Mouse (Mus musculus) spleen, postnatal 0 days (tissue): ENCODE measurements around the gene Cryge. TPM values are rescaled to one million over a fixed set of nuclear protein-coding genes. Genes with fewer than 3 reads are reported as not detected.

Experiments used
- polyA plus RNA-seq: library from polyadenylated mRNA; unstranded; fragments of >200 nt; fragmentation: Nextera tagmentation; extraction: Ambion mirVana; gene quantifications from 2 replicates; pipeline ENCODE4 v1.2.1, GENCODE M21; 2015

Gene Cryge
- polyA plus RNA-seq, result not detected in 2 replicates

DNA sequence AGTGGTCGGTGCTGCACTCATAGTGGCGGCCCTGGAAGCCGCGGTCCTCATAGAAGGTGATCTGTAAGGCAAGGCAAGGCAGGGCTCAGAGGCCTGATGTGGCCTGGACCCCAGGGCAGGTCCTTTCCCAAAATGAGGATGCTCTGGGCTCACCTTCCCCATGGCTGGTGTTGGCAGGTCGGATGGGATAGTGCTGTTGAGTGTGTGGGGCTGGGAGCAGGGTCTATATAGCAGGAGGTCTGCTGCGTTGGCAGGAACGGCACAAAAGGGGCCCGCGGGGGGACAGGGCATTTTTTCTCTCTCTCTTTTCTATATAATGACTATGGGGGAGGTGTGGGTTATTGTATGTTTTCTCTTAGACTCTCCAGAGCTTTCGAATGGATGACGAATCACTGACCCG, at the start of gene Cryge:
Gene Cryge, minus strand, starts transcription at position 198 of the 400 bp plus-strand sequence.

DNA sequence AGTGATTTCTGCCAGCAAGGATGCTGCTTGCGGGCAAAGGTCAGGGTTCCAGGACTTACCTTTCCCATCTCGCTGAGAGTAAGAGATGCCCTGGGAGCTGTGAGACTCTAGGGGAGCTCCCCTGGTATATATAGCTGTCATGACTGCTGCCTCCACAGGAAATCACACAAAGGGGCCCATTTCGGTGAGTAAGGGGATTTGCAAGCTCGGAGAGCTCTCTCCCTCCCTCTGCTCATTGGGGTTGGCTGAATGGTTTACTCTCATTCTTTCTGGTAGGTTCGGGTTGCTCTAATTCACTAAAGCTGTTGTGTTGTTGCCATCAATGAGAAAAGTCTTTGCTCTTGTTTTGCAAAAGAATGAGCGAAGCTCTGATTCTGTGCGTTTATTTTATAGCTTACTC, 31.2 kb upstream of the Cryge start, which contains the start of gene Crygb:
Gene Crygb, minus strand, starts transcription at position 101 of the 400 bp plus-strand sequence.

DNA sequence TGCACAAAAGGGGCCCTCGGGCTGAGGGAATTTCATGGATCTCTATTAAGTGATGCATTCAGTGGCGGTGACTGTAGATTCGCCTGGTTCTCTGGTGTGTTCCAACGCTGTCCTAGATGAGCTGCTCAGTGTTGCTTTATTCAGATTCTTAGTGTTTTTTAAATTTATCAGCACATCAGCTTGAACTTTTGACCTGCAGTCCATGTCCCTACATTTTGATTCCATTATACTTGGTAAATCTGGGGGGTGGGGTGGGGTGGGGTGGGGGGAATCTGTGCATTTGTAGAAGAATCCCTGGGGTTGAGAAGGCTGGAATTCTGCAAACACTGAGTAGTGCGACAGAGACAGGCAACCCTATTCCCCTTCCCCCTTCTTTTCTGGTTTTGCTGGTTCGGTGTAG, 22.6 kb upstream of the Cryge start, which contains the start of gene Crygc:
Gene Crygc, minus strand, starts transcription at position 101 of the 400 bp plus-strand sequence.

DNA sequence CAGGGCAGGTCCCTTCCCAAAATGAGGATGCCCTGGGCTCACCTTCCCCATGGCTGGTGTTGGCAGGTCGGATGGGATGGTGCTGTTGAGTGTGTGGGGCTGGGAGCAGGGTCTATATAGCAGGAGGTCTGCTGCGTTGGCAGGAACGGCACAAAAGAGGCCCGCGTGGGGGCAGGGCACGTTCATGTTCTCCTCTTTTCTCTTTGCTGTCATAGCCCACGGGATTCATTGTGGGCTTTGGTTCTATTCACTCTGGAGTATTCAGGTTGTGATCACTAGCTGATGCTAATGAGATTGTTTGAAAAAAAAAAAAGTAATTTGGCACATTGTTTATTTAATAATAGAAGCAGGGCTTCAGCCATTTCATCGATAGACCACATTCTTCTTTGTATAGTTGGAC, 12.4 kb upstream of the Cryge start, which contains the start of gene Crygd:
Gene Crygd, minus strand, starts transcription at position 101 of the 400 bp plus-strand sequence.

DNA sequence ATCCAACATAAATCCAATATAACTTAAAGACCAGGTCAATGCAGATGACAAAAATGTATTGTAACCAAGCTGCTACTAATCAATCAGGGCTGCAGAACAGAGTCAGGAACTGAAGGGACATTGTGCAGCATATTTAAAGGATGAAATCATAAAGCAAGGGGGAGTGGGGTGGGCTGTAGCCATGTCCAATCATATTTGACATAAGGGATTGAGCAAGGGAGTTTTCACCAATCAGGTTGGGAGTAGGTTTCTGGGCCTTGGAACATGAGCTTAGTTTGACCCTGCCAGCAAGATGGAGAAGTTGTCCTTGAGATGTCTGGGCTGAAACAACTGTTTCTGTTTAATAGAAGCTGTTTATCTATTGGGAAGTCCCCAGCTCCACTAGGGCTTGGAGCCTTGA, 18.3 kb downstream of the Cryge start, which contains the start of gene Akr1cl:
Gene Akr1cl, minus strand, starts transcription at position 119 of the 400 bp plus-strand sequence.

Other genes starting within 250 kb of the Cryge start
- gene Plekhm3, start 94.3 kb downstream of the Cryge start, polyA plus RNA-seq, result 5.8 and 6.0 TPM in 2 replicates
- not detected in 2 replicates for gene Akr1cl, start 18.4 kb downstream of the Cryge start, polyA plus RNA-seq
- gene Crygd, start 12.3 kb upstream of the Cryge start, polyA plus RNA-seq, result not detected in 2 replicates
- gene Crygc, start 22.5 kb upstream of the Cryge start, polyA plus RNA-seq, result not detected in 2 replicates
- gene Crygb, start 31.1 kb upstream of the Cryge start, polyA plus RNA-seq, result not detected in 2 replicates
- not detected in 2 replicates for gene Cryga, start 52.2 kb upstream of the Cryge start, polyA plus RNA-seq
- 0.17 TPM in 1 of 2 replicates, not detected in the other for gene Gm28845, start 68.4 kb upstream of the Cryge start, polyA plus RNA-seq
- 0.23 and 0.31 TPM in 2 replicates for gene D630023F18Rik, start 72.1 kb upstream of the Cryge start, polyA plus RNA-seq
- gene Idh1, start 135.4 kb upstream of the Cryge start, polyA plus RNA-seq, result 29.1 and 38.1 TPM in 2 replicates
- gene Pikfyve, start 135.5 kb upstream of the Cryge start, polyA plus RNA-seq, result 6.3 and 6.9 TPM in 2 replicates
- gene Pth2r, start 230.9 kb upstream of the Cryge start, polyA plus RNA-seq, result not detected in 2 replicates